Mouse (Mus musculus): ENCODE results near the gene Alppl2. TPM values are rescaled to one million over a fixed set of nuclear protein-coding genes. Genes with fewer than 3 reads are reported as not detected.

Gene Alppl2
- polyA plus RNA-seq, 1 experiment from 2014 or later: not detected

DNA sequence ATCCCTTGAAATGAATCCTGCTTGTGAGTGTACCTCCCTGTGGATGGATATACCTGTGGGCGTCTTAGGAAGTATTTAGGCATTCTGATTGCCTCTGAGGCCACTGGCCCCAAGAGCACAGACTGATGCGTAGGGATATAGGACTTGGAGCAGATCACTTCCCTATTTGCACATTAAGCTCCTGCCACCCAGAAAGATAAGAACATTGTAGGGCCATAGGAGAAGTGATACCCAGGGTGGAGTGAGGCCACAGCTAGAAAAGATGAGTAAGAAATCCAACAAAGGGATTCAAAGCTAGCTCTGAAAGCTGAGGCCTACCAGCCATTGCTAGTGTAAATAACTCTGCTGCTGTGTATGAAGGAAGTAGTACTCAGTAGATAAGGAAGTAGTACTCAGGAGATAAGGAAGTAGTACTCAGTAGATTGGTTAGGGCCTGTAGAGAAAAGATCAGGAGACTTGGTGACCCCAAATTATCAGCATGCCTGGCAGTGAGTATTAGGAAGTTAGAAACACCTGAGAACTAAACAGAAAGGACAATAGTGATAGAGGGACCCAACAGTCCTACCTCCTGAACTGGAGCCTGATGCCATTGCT, 51.2 kb downstream of the Alppl2 start:
- DNase-seq (ENCODE audit: low spot score): no peak
- no peaks in the 10 kb centered on the region for H3K36me3 ChIP-seq
- no peak overlapping the region for H3K27ac ChIP-seq
- peaks cover 26% of the 10 kb centered on the region for H3K4me1 ChIP-seq
- no peak overlapping the region for H3K4me3 ChIP-seq
- no peaks in the 10 kb centered on the region for H3K9me3 ChIP-seq
- WGBS: 83% methylated on average over 2 of the region's 2 CpGs
- no peaks in the 10 kb centered on the region for H3K27me3 ChIP-seq (ENCODE audit: insufficient read depth, poor library complexity, severe bottlenecking)

Other genes starting within 250 kb of the Alppl2 start
- gene Alpi, start 11.7 kb upstream of the Alppl2 start, polyA plus RNA-seq (2016; fragmentation: Nextera tagmentation; extraction: Ambion mirVana): not detected in 2 replicates
- gene Akp3, start 35.0 kb upstream of the Alppl2 start, polyA plus RNA-seq (2016; fragmentation: Nextera tagmentation; extraction: Ambion mirVana): not detected in 2 replicates
- gene Ecel1, start 66.6 kb upstream of the Alppl2 start, polyA plus RNA-seq (2016; fragmentation: Nextera tagmentation; extraction: Ambion mirVana): 0.09 and 0.10 TPM in 2 replicates
- gene Prss56, start 93.4 kb upstream of the Alppl2 start, polyA plus RNA-seq (2016; fragmentation: Nextera tagmentation; extraction: Ambion mirVana): not detected in 2 replicates
- 0.09 and 0.13 TPM in 2 replicates for gene Chrnd, start 100.7 kb upstream of the Alppl2 start, polyA plus RNA-seq (2016; fragmentation: Nextera tagmentation; extraction: Ambion mirVana)
- gene Chrng, start 114.7 kb upstream of the Alppl2 start, polyA plus RNA-seq (2016; fragmentation: Nextera tagmentation; extraction: Ambion mirVana): 0.34 and 0.96 TPM in 2 replicates
- gene Eif4e2, start 124.0 kb upstream of the Alppl2 start, polyA plus RNA-seq (2016; fragmentation: Nextera tagmentation; extraction: Ambion mirVana): 153 and 174 TPM in 2 replicates
- gene Efhd1, start 174.4 kb upstream of the Alppl2 start, polyA plus RNA-seq (2016; fragmentation: Nextera tagmentation; extraction: Ambion mirVana): 0.44 and 0.86 TPM in 2 replicates
- gene Gigyf2, start 237.1 kb upstream of the Alppl2 start, polyA plus RNA-seq (2016; fragmentation: Nextera tagmentation; extraction: Ambion mirVana): 33.0 and 38.2 TPM in 2 replicates

Data from heart, embryonic 10.5 days (tissue).